Mouse (Mus musculus): ENCODE data around the gene Scaper.

- TF ChIP-seq TCF3 (IDR thresholded peaks at IDR 0.05; ENCODE audit: insufficient read length, low read depth) = no peak
- TF ChIP-seq REST (IDR thresholded peaks at IDR 0.05; ENCODE audit: insufficient read depth, insufficient read length) = no peak
- TF ChIP-seq USF1 (IDR thresholded peaks at IDR 0.05; ENCODE audit: low read depth) = peak; percentile 84
- no peak for TF ChIP-seq MYOG (IDR thresholded peaks at IDR 0.05; ENCODE audit: control insufficient read depth in 1 of 3, insufficient read depth in 1 of 3, insufficient read length in 2 of 3, low read depth in 2 of 3)
Measured at GRCm38 (mm10) chr9:55937664-55938617, at the start of gene Scaper.

All from myocyte (in vitro differentiated cells).